Mouse (Mus musculus) gonadal fat pad, adult 2 months (tissue): ENCODE measurements around the gene Fam124a. TPM values are rescaled to one million over a fixed set of nuclear protein-coding genes. Genes with fewer than 3 reads are reported as not detected.

Experiments used
- polyA plus RNA-seq: library from polyadenylated mRNA; depleted of rRNA; stranded (reverse); fragments of >200 nt; gene quantifications from 2 replicates; pipeline ENCODE4 v1.2.3, GENCODE M21; 2012; rRNA removed

Fam124a gene
- polyA plus RNA-seq, 1 experiment: 10.1 TPM

Other genes starting within 250 kb of the Fam124a start
- gene Gucy1b2, start 99.4 kb upstream of the Fam124a start, polyA plus RNA-seq: not detected in 2 replicates
- gene Gm4131, start 11.2 kb downstream of the Fam124a start, polyA plus RNA-seq: not detected in 2 replicates
- gene Serpine3, start 107.9 kb downstream of the Fam124a start, polyA plus RNA-seq: not detected in 2 replicates
- gene Ints6, start 205.4 kb downstream of the Fam124a start, polyA plus RNA-seq: 3.6 and 8.2 TPM in 2 replicates